Mouse (Mus musculus) G1E (cell line): ENCODE measurements at regions not wholly inside any gene's neighbourhood (a gene's known extent, or its start where the extent isn't known, plus 50 kb on each side); places are given as distances from the start of the nearest gene placed in this dataset.

Source experiments
- CTCF ChIP-seq: IDR thresholded peaks from 2 replicates; pipeline ENCODE4 v1.5.1; 2012; ENCODE audit warnings: low read depth, low read length, inconsistent platforms, mixed read lengths
- POLR2AphosphoS5 ChIP-seq: IDR thresholded peaks from 2 replicates; pipeline ENCODE4 v1.6.1; 2012; ENCODE audit warnings: low read depth, low read length, inconsistent platforms; ENCODE audit not compliant: insufficient replicate concordance

- no peak for TF ChIP-seq CTCF
- TF ChIP-seq POLR2AphosphoS5: no peak
These were observed 361.4 kb upstream of the Arglu1 start for GRCm38 (mm10) chr8:9051699-9052098.
